Mouse (Mus musculus): ENCODE data around the gene Rhbg. TPM values are rescaled to one million over a fixed set of nuclear protein-coding genes. Genes with fewer than 3 reads are reported as not detected.

Gene Rhbg
- polyA plus RNA-seq, 1 experiment from 2014 or later, result 0.28 TPM

Small RNA genes lying within 50 kb of the gene (microRNA-seq; reads per million reads assigned to microRNA genes)
- gene Gm25641 (not detected), gene Mir3093 (91.7 reads per million, percentile 48 among the genes with 10 or more reads in this experiment), gene Mir9-1 (not detected)

Other genes with a start within 250 kb of the Rhbg start
- not detected in 2 replicates for gene Hapln2, start 227.1 kb downstream of the Rhbg start, polyA plus RNA-seq (2016; fragmentation: Nextera tagmentation; extraction: Ambion mirVana)
- gene Gpatch4, start 211.6 kb downstream of the Rhbg start, polyA plus RNA-seq (2016; fragmentation: Nextera tagmentation; extraction: Ambion mirVana), result 31.4 and 32.0 TPM in 2 replicates
- 121 and 132 TPM in 2 replicates for gene Naxe, start 196.2 kb downstream of the Rhbg start, polyA plus RNA-seq (2016; fragmentation: Nextera tagmentation; extraction: Ambion mirVana)
- gene Ttc24, start 176.4 kb downstream of the Rhbg start, polyA plus RNA-seq (2016; fragmentation: Nextera tagmentation; extraction: Ambion mirVana), result 0.08 and 0.14 TPM in 2 replicates
- gene Iqgap3, start 172.7 kb downstream of the Rhbg start, polyA plus RNA-seq (2016; fragmentation: Nextera tagmentation; extraction: Ambion mirVana), result 24.9 and 27.3 TPM in 2 replicates
- gene Mef2d, start 112.3 kb downstream of the Rhbg start, polyA plus RNA-seq (2016; fragmentation: Nextera tagmentation; extraction: Ambion mirVana), result 17.7 and 20.3 TPM in 2 replicates
- gene Gm38392, start 32.5 kb upstream of the Rhbg start, polyA plus RNA-seq (2016; fragmentation: Nextera tagmentation; extraction: Ambion mirVana), result 0.31 TPM in 1 of 2 replicates, not detected in the other
- 11.4 and 11.7 TPM in 2 replicates for gene Tsacc, start 42.3 kb upstream of the Rhbg start, polyA plus RNA-seq (2016; fragmentation: Nextera tagmentation; extraction: Ambion mirVana)
- gene Cct3, start 42.4 kb upstream of the Rhbg start, polyA plus RNA-seq (2016; fragmentation: Nextera tagmentation; extraction: Ambion mirVana), result 627 and 646 TPM in 2 replicates
- gene Glmp, start 70.3 kb upstream of the Rhbg start, polyA plus RNA-seq (2016; fragmentation: Nextera tagmentation; extraction: Ambion mirVana), result 86.7 and 87.5 TPM in 2 replicates
- 1.9 and 3.3 TPM in 2 replicates for gene Tmem79, start 81.4 kb upstream of the Rhbg start, polyA plus RNA-seq (2016; fragmentation: Nextera tagmentation; extraction: Ambion mirVana)
- 80.0 and 81.2 TPM in 2 replicates for gene Smg5, start 81.6 kb upstream of the Rhbg start, polyA plus RNA-seq (2016; fragmentation: Nextera tagmentation; extraction: Ambion mirVana)
- 1.0 and 1.6 TPM in 2 replicates for gene Paqr6, start 109.9 kb upstream of the Rhbg start, polyA plus RNA-seq (2016; fragmentation: Nextera tagmentation; extraction: Ambion mirVana)
- gene Bglap3, start 118.0 kb upstream of the Rhbg start, polyA plus RNA-seq (2016; fragmentation: Nextera tagmentation; extraction: Ambion mirVana), result 0.18 TPM in 1 of 2 replicates, not detected in the other
- not detected in 2 replicates for gene Bglap2, start 124.0 kb upstream of the Rhbg start, polyA plus RNA-seq (2016; fragmentation: Nextera tagmentation; extraction: Ambion mirVana)
- not detected in 2 replicates for gene Bglap, start 129.8 kb upstream of the Rhbg start, polyA plus RNA-seq (2016; fragmentation: Nextera tagmentation; extraction: Ambion mirVana)
- 119 and 120 TPM in 2 replicates for gene Pmf1, start 155.6 kb upstream of the Rhbg start, polyA plus RNA-seq (2016; fragmentation: Nextera tagmentation; extraction: Ambion mirVana)
- gene Slc25a44, start 170.4 kb upstream of the Rhbg start, polyA plus RNA-seq (2016; fragmentation: Nextera tagmentation; extraction: Ambion mirVana), result 22.7 and 24.9 TPM in 2 replicates
- gene Sema4a, start 206.5 kb upstream of the Rhbg start, polyA plus RNA-seq (2016; fragmentation: Nextera tagmentation; extraction: Ambion mirVana), result 15.3 and 16.0 TPM in 2 replicates